Mouse (Mus musculus) G1E (cell line): ENCODE data around the gene Srebf1.

Experiments
- CTCF ChIP-seq: IDR thresholded peaks from 2 replicates; pipeline ENCODE4 v1.5.1; 2012; ENCODE audit warnings: low read depth, low read length, inconsistent platforms, mixed read lengths
- GATA1 ChIP-seq: IDR thresholded peaks from 2 replicates; pipeline ENCODE4 v1.6.1; 2012; ENCODE audit warnings: borderline replicate concordance, low read length, inconsistent platforms, mixed read lengths
- POLR2AphosphoS5 ChIP-seq: IDR thresholded peaks from 2 replicates; pipeline ENCODE4 v1.6.1; 2012; ENCODE audit warnings: low read depth, low read length, inconsistent platforms; ENCODE audit not compliant: insufficient replicate concordance
- TAL1 ChIP-seq: conservative IDR thresholded peaks from 2 replicates; pipeline ENCODE4 v1.6.1; 2012; ENCODE audit warnings: low read depth, low read length, inconsistent platforms, mixed read lengths

DNA sequence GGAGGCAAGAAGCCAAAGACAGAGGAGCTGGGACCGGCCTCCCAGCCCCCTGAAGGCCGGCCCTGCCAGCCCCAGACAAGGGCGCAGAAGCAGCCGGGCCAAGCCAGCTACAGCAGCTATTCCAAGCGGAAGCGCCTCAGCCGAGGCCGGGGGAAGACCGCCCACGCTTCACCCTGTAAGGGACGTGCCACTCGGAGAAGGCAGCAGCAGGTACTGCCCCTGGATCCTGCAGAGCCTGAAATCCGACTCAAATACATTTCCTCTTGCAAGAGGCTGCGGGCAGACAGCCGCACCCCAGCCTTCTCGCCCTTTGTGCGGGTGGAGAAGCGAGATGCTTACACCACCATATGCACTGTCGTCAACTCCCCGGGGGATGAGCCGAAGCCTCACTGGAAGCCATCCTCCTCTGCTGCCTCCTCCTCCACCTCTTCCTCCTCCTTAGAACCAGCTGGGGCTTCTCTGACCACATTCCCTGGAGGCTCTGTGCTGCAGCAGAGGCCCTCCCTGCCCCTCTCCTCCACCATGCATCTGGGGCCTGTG lies 32.8 kb downstream of the Srebf1 start:
- TF ChIP-seq CTCF (no peak), GATA1 (no peak), TAL1 (no peak), POLR2AphosphoS5 (no peak)
